Mouse (Mus musculus) cortical plate, adult 2 months (tissue): Measurements from ENCODE around the gene Tpx2. TPM values are rescaled to one million over a fixed set of nuclear protein-coding genes. Genes with fewer than 3 reads are reported as not detected.

ENCODE experiments used
- H3K27ac ChIP-seq: fragments of 200-500 bp; 2 replicates; pipeline ENCODE4 v1.5.1; 2012; ENCODE audit warnings: low read length, control low read depth, inconsistent platforms; ENCODE audit not compliant: insufficient read depth
- H3K4me1 ChIP-seq: fragments of 200-500 bp; 2 replicates; pipeline ENCODE4 v1.6.1; 2011; ENCODE audit warnings: low read length; ENCODE audit not compliant: control insufficient read depth, insufficient read depth
- H3K4me3 ChIP-seq: fragments of 200-500 bp; 2 replicates; pipeline ENCODE4 v1.5.1; 2011; ENCODE audit warnings: mild to moderate bottlenecking, low read length, control low read depth; ENCODE audit not compliant: insufficient read depth
- CTCF ChIP-seq: fragments of 200-500 bp; IDR thresholded peaks from 2 replicates; pipeline ENCODE4 v1.5.1; 2011; ENCODE audit warnings: mild to moderate bottlenecking, control low read depth, low read length; ENCODE audit not compliant: insufficient read depth; ENCODE audit errors: extremely low read depth
- POLR2A ChIP-seq: fragments of 200-500 bp; IDR thresholded peaks from 2 replicates; pipeline ENCODE4 v1.6.1; 2011; ENCODE audit warnings: mild to moderate bottlenecking, low read length, control low read depth; ENCODE audit not compliant: insufficient read depth; ENCODE audit errors: extremely low read depth
- polyA plus RNA-seq: library from polyadenylated mRNA; depleted of rRNA; stranded (reverse); fragments of >200 nt; gene quantifications from 2 replicates; pipeline ENCODE4 v1.2.3, GENCODE M21; 2012

Gene Tpx2
- polyA plus RNA-seq, 1 experiment, result 1.8 TPM

GRCm38 (mm10) chr2:152917671-152918070 lies 69.9 kb downstream of the Tpx2 start:
- Histone ChIP-seq H3K4me3 (no peak overlapping the region), H3K27ac (no peak overlapping the region), H3K4me1 (no peaks in the 10 kb centered on the region)
- TF ChIP-seq POLR2A, result no peak

GRCm38 (mm10) chr2:152922376-152922775 lies 74.6 kb downstream of the Tpx2 start:
- Histone ChIP-seq H3K4me1 (no peaks in the 10 kb centered on the region), H3K27ac (no peak overlapping the region), H3K4me3 (no peak overlapping the region)
- no peak for TF ChIP-seq CTCF
- no peak for TF ChIP-seq POLR2A

- H3K4me3 ChIP-seq, result no peak overlapping the region
- no peak for TF ChIP-seq POLR2A
- no peak for TF ChIP-seq CTCF
- no peaks in the 10 kb centered on the region for H3K4me1 ChIP-seq
- no peak overlapping the region for H3K27ac ChIP-seq
Observed at GRCm38 (mm10) chr2:152923621-152924020, 75.9 kb downstream of the Tpx2 start.

- Histone ChIP-seq H3K27ac (no peak overlapping the region), H3K4me1 (no peaks in the 10 kb centered on the region), H3K4me3 (no peak overlapping the region)
- TF ChIP-seq CTCF, result no peak
Observed at GRCm38 (mm10) chr2:152924128-152924527, 76.4 kb downstream of the Tpx2 start.

GRCm38 (mm10) chr2:152924543-152924942 lies 76.8 kb downstream of the Tpx2 start:
- H3K27ac ChIP-seq, result no peak overlapping the region
- TF ChIP-seq CTCF (no peak), POLR2A (no peak)
- no peaks in the 10 kb centered on the region for H3K4me1 ChIP-seq
- no peak overlapping the region for H3K4me3 ChIP-seq

- Histone ChIP-seq H3K4me3 (no peak overlapping the region), H3K4me1 (no peaks in the 10 kb centered on the region), H3K27ac (no peak overlapping the region)
- TF ChIP-seq CTCF (no peak), POLR2A (no peak)
Observed at GRCm38 (mm10) chr2:152925189-152925872, 77.6 kb downstream of the Tpx2 start.

- TF ChIP-seq POLR2A, result no peak
- no peak for TF ChIP-seq CTCF
- H3K27ac ChIP-seq, result no peak overlapping the region
- no peak overlapping the region for H3K4me3 ChIP-seq
- no peaks in the 10 kb centered on the region for H3K4me1 ChIP-seq
Observed at GRCm38 (mm10) chr2:152926896-152927295, 79.1 kb downstream of the Tpx2 start.

GRCm38 (mm10) chr2:152927371-152927770 lies 79.6 kb downstream of the Tpx2 start:
- Histone ChIP-seq H3K4me3 (no peak overlapping the region), H3K27ac (no peak overlapping the region), H3K4me1 (no peaks in the 10 kb centered on the region)
- TF ChIP-seq CTCF (no peak), POLR2A (no peak)

GRCm38 (mm10) chr2:152928219-152928987 lies 80.6 kb downstream of the Tpx2 start:
- Histone ChIP-seq H3K27ac (no peak overlapping the region), H3K4me3 (no peak overlapping the region), H3K4me1 (no peaks in the 10 kb centered on the region)
- TF ChIP-seq CTCF (no peak), POLR2A (no peak)

GRCm38 (mm10) chr2:152928988-152929370 lies 81.2 kb downstream of the Tpx2 start:
- Histone ChIP-seq H3K4me3 (no peak overlapping the region), H3K27ac (no peak overlapping the region), H3K4me1 (no peaks in the 10 kb centered on the region)
- TF ChIP-seq CTCF (no peak), POLR2A (no peak)
